Mouse (Mus musculus) lung, adult 2 months (tissue): ENCODE results near the gene Rap1a. TPM values are rescaled to one million over a fixed set of nuclear protein-coding genes. Genes with fewer than 3 reads are reported as not detected.
A peak's percentile ranks its signal among the peaks of the same experiment; 100 is the strongest.

Experiments
- DNase-seq: peaks from one replicate; pipeline ENCODE4 v3.0.0; 2022
- H3K4me1 ChIP-seq: fragments of 200-500 bp; 2 replicates; pipeline ENCODE4 v1.6.1; 2011; ENCODE audit warnings: low read length; ENCODE audit not compliant: control insufficient read depth, insufficient read depth
- H3K4me3 ChIP-seq: fragments of 200-500 bp; replicated peaks from 2 replicates; pipeline ENCODE3; 2011; ENCODE audit warnings: low read depth, mild to moderate bottlenecking, control low read depth, low read length; ENCODE audit errors: extremely low read depth
- CTCF ChIP-seq: fragments of 200-500 bp; IDR thresholded peaks from 2 replicates; pipeline ENCODE4 v1.5.1; 2011; ENCODE audit warnings: mild to moderate bottlenecking, low read length, control low read depth; ENCODE audit not compliant: insufficient read depth
- POLR2A ChIP-seq: fragments of 200-500 bp; IDR thresholded peaks from 2 replicates; pipeline ENCODE4 v1.6.1; 2011; ENCODE audit warnings: low read depth, mild to moderate bottlenecking, control low read depth, low read length, borderline replicate concordance; ENCODE audit errors: extremely low read depth
- WGBS: fragments of 180-500 bp; shearing (Covaris S2); methylation state at CpG from one replicate; pipeline ENCODE4 v1.1.7; 2018; 5-methylcytosine and 5-hydroxymethylcytosine counted together
- polyA plus RNA-seq: library from polyadenylated mRNA; depleted of rRNA; stranded (reverse); fragments of >200 nt; gene quantifications from 2 replicates; pipeline ENCODE4 v1.2.3, GENCODE M21; 2012

Gene Rap1a
- polyA plus RNA-seq, 1 experiment = 18.1 TPM

DNA sequence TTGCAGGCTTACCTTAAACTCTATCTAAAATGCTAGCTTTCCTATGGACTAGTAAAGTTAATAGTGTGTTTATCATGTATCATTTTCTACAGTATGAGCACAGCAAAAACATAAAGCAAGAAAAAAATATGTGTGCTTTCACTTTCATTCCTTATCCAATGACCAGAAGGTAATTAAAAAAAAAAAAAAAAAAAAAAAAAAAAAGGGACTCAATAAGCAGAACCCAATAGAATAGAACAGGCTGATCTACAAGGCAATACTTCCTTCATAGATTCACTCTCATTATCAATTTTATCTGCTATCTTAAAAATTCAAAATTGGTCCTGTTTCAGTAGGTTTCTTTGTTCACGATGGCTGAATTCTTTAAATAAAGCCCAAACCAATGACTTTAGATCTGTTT, 30.3 kb downstream of the Rap1a start:
- H3K4me3 ChIP-seq = no peak overlapping the region
- WGBS = 64% methylated on average over 1 of the region's 1 CpGs
- TF ChIP-seq CTCF = no peak
- no peak for TF ChIP-seq POLR2A
- H3K4me1 ChIP-seq = peaks cover 15% of the 10 kb centered on the region
- DNase-seq = no peak

DNA sequence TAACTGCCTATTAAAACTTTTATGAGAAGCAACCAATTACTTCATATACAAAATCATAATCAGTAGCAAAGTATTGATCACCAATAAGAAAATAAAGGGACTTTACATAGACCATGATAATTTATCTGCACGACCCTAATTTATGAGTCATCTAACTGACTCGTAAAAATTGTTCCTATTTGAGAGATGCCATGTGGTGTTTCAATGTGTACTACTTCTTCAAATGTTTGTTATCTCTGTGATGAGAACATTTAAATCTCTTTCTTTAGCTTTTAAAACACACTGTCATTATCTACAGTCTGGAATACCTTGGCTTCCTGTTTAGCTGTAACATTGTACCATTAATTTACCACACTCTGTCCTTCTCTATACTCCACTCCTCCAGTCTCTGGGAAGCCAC, 31.8 kb downstream of the Rap1a start:
- DNase-seq = no peak
- 50% methylated on average over 2 of the region's 2 CpGs for WGBS
- TF ChIP-seq CTCF (no peak), POLR2A (no peak)
- peaks cover 14% of the 10 kb centered on the region for H3K4me1 ChIP-seq
- H3K4me3 ChIP-seq = no peak overlapping the region

DNA sequence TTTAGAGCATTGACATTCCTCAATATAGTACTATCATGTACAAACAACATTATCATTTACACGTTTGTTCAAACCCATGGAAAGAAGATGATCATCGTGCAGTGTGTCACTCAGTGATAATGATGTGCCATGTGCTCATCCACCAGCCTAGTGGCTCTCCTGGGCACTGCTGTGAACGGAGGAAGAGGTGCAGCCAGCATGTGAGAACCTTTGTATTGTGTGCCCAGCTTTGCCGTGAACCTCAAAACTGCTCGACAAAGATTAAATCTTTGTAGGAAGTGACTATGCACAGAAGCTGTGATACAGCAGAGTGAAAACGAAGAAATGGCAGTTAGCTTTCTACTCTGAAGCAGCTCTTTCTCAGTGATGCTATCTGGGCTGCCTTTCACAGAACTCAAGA, 32.6 kb downstream of the Rap1a start:
- no peak overlapping the region for H3K4me3 ChIP-seq
- H3K4me1 ChIP-seq = peaks cover 15% of the 10 kb centered on the region
- 45% methylated on average over 6 of the region's 6 CpGs for WGBS
- TF ChIP-seq POLR2A (no peak), CTCF (0 out of 2 replicates have a peak, but pooled peaks have one; percentile 30)
- no peak for DNase-seq

DNA sequence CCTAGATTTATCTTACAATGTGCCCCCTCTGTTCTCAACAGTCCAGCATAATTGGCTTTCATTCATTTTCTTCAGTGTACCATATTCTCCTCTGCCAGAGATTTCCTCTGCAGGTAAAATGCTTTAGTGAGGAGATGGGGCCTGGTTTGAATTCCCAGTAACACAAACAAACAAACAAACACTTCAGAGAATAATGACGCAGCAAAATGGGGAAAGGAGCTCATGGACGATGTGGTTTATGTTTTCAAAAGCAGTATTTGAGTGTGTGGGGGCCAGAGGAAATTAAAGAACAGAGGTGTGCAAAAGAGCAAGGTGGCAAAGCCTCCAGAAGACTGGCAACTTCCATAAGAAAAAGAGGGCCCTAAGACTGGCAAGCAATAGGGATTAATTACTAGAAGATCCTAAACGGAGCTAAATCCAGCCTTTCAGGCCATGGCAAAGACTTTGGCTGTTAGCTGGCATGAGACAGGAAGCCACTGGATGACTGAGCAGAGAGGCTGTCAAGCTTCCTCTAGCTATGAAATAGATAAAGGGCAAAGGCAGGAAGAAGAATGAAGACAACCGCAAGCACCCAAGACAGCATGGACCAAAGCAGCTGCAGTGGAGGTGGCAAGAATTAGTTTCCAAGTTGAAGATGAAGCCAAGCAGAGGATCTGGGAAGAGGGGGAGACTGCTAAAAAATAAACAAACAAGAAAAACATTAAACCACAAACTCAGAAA, 37.8 kb downstream of the Rap1a start:
- TF ChIP-seq POLR2A = no peak
- TF ChIP-seq CTCF = no peak
- Histone ChIP-seq H3K4me3 (no peak overlapping the region), H3K4me1 (peaks cover 14% of the 10 kb centered on the region)
- DNase-seq = no peak
- 28% methylated on average over 4 of the region's 4 CpGs for WGBS

DNA sequence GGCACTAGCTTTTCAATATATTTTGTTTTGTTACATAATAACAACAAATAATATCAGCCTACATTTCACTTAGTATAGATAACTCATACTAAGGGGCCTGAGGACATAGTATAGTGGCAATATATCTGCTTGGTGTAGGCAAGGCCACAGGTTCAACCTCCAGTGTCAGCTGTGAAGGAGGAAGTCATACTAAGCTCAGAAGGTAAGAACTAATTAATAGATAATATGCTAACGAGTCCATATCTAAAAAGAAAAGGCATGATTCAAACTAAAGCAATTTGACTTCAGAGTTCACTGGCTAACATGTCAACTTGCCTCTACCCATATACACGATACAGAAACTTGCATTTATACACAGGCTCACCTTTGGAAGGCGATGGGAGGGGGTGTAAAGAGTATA, 41.1 kb downstream of the Rap1a start:
- no peak for TF ChIP-seq POLR2A
- no peak for TF ChIP-seq CTCF
- DNase-seq = no peak
- Histone ChIP-seq H3K4me3 (no peak overlapping the region), H3K4me1 (peaks cover 20% of the 10 kb centered on the region)
- 87% methylated on average over 3 of the region's 3 CpGs for WGBS

DNA sequence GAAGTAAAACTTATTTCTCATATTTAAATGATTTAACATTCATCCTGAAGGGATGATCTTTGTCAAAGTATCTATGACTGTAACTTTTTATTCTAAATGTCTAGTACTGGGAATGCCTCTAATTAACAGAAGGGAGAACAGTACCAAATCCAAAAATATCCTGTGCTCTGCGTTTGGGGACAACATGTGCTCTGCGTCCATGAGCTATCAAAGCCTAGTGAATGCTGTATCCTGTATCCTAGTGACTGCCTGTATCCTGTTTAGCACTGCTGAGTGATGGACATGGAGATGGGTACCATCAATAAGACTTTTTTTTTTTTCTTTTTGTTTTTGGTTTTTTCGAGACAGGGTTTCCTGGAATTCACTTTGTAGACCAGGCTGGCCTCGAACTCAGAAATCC, 42.5 kb downstream of the Rap1a start:
- DNase-seq = no peak
- 41% methylated on average over 4 of the region's 4 CpGs for WGBS
- Histone ChIP-seq H3K4me3 (no peak overlapping the region), H3K4me1 (peaks cover 20% of the 10 kb centered on the region)
- no peak for TF ChIP-seq CTCF
- TF ChIP-seq POLR2A = no peak

DNA sequence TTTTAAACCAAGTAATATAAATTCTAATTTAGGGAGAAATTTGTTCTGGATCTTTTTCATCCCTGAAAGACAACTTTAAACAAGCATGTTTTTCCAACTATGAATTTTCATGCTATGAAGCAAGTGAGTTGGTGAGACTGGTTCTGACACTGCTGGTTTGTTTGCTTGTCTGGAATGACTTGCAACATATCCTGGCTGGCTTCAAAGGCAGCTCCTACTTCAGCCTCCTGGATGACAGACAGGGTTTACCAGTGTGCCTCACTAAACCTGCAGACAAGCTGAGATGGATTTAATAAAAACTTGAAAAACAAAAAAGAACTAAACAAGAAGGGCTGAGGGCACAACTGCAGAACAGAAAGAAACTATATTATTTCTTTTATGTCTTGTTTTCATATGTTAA, 43.0 kb downstream of the Rap1a start:
- Histone ChIP-seq H3K4me1 (peaks cover 16% of the 10 kb centered on the region), H3K4me3 (no peak overlapping the region)
- TF ChIP-seq POLR2A (no peak), CTCF (no peak)
- no peak for DNase-seq

DNA sequence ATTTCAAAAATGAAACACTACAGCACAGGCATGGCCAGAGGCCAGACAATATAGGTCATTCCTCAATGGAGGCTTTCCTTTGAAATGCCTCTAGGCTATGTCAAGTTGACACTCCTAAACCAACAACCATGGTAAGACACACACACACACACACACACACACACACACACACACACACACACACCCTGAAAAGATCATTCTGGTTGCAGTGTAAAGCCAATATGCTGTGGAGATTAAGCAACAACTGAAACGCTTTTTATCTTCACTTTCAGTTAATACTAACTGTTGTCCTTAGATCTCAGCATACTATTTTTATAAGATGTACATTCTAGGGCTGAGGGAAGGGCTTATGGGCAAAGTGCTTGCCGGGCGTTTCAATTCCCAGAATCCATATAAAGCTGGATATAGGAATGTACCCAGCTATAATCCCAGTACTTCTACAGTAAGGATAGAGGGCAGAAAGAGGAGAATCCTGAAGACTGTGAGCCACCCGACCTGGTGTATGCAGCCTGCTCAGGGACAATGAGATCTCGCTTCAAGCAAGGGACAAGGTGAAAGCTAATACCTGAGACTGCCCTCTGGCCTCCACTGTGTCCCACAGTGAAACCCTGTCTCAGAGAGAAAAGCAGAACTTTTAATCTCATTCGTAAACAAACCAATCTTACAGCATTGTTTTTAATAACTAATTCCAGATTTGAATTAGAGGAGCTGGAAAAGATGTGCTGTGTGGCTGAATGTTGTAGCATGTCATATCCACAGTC, 43.6 kb downstream of the Rap1a start:
- Histone ChIP-seq H3K4me1 (peaks cover 20% of the 10 kb centered on the region), H3K4me3 (no peak overlapping the region)
- DNase-seq = no peak
- TF ChIP-seq POLR2A = no peak
- no peak for TF ChIP-seq CTCF
- 50% methylated on average over 6 of the region's 6 CpGs for WGBS

DNA sequence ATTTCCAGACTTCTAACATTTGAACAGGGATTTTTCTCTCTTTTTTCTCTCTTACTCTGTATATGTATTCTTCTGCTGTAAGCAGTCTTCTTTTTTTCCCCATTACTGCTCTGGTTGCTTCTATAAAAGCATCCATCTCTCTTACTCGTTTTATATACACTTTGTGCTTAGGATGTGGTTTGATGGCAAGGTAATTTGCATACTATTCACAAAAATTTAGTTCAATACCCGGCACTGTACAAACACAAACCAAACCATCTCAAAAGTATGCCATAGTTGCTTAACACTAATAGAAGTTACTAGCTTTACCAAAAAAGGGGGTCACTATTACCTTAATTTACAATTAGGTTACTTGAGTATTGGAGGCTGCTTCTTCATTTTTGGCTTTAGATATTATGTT, 44.6 kb downstream of the Rap1a start:
- no peak overlapping the region for H3K4me3 ChIP-seq
- WGBS = 34% methylated on average over 2 of the region's 2 CpGs

DNA sequence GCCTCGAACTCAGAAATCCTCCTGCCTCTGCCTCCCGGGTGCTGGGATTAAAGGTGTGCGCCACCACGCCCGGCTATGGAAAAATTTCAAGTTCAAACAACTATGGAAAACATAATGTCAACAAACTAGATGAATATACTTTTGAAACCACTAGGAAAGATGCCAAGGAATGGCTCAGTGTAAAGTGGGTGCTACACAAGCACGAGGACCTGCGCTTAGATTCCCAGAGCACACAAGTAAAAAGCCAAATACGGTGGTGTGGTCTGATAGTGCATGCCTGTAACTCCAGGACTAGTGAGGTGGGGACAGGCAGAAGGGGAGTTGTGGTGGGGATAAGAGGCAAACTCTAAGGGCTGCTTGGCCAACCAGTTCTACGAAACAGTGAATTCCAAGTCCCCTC, 46.0 kb downstream of the Rap1a start:
- Histone ChIP-seq H3K4me3 (no peak overlapping the region), H3K4me1 (peaks cover 22% of the 10 kb centered on the region)
- 63% methylated on average over 9 of the region's 9 CpGs for WGBS
- TF ChIP-seq CTCF (no peak), POLR2A (no peak)
- no peak for DNase-seq

More for the DNA sequence above, 44.6 kb downstream of the Rap1a start:
- TF ChIP-seq CTCF (no peak), POLR2A (no peak)
- H3K4me1 ChIP-seq = peaks cover 19% of the 10 kb centered on the region
- no peak for DNase-seq
